Mouse (Mus musculus) adipocyte (in vitro differentiated cells): ENCODE measurements around the gene 9430015G10Rik.
"Not testable (repeated sequence)": the region's sequence is repeated elsewhere in the genome, so short reads cannot be mapped to it uniquely, and the experiment has no call there.

Experiments
- DNase-seq: peaks from one replicate; pipeline ENCODE4 v3.0.0-alpha.2; 2016; ENCODE audit warnings: low spot score

Gene 9430015G10Rik

DNA sequence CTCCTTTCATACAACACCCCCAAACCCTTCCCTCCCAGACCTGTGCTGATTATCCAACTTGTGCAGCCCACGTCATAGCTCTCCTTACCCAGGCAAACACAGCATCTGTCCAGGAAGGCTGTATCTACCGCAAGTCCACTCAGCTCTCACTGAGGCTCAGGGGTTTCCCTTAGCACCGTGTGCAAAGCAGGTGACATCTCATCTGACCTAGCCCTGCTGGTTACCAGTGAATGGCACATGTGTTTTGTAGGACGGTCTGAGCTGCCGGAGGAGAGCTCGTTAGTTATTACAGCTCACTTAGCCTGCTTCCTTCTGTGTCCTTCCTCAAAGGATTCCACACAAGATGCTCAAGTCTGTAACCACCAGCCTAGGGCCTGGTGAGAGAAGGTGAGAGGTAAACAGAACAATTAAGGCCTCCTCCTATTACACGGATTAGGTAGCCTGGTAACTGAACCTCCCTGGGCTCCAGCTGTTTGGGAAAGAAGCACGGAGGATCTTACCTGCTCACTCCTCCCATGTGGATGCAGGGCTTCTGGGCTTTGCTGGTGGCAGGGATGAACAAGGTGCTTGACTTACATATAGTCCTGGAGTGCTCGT lies 11.9 kb upstream of the 9430015G10Rik start:
- DNase-seq: no peak

DNA sequence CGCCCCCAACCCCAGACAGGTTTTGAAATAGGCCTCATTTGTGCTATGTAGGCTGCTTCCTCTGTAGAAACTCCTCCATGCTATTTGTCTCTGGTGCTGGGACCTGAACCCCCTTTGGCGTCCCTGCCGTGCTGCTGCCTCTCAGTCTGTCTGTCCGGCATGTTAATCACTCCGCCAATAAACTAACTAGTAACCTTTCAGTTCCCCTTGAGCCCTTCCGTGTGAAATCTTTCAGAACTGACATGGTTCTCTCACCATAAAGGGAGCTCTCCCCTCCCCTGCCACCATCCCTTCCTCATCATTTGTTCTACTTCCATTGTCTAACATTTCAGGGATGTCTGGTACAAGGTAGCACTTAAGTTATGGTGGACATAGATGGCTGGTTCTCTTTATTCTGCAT lies 10.4 kb upstream of the 9430015G10Rik start:
- DNase-seq: no peak

DNA sequence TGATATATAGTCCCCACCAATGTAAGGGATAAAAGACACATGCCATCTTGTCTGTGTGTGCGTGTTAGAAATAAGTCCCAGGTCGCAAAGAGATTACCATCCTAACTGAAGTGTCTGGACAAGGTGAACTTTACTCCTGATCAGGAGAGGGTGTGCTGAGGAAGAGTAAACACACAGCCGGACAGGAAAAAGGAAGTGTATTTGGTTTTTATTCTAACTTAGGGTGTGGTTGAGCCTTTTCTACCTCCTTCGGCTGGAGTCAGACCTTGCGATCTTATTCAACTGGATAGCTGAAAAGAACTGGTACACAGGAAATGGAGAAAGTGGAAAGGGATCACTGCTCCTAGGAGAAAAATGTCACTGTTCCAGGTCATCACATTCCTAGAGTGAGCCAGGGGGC lies 9.3 kb upstream of the 9430015G10Rik start:
- DNase-seq: no peak

- DNase-seq: no peak
Observed at GRCm38 (mm10) chr4:156101481-156101903, 8.3 kb upstream of the 9430015G10Rik start.

- DNase-seq: no peak
Observed at GRCm38 (mm10) chr4:156103342-156103741, 6.4 kb upstream of the 9430015G10Rik start.

DNA sequence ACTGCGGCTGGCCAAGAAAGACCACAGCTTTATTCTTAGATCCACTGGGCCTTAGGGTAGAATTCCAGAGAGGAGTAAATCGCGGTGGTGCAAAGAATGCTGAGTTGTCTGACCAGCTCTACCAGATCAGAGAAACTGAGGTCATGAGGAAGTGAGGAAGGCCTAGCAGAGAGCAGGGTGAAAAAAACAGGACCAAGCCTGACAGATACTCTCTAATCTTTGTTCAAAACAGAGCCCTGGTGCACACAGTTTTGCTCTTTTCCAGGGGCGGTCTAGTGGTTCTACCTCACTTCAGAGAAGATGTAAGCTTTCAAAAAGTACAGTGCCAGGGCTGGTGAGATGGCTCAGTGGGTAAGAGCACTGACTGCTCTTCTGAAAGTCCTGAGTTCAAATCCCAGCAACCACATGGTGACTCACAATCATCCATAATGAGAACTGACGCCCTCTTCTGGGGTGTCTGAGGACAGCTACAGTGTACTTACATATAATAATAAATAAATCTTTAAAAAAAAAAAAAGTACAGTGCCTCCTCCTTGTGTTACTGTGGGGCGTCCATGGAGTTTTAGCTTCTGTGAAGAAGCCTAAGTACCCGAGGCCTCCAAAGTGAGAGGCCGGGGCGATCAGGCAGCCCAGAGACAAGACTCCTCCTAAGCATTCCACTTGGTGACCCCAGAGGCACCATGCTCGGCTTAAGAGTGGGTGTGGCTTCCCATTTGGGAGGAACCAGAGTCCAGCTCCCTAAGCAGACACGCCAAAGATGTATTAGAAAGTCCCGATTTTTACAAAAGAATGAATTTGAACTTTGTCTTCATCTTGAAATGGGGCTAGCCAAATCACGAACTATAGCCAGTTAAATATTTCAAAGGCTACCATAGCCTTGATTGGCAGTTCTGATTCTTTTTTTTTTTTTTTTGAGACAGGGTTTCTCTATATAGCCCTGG lies 906 bp upstream of the 9430015G10Rik start:
- peak; percentile 61 for DNase-seq

GRCm38 (mm10) chr4:156124077-156124476 lies 14.3 kb downstream of the 9430015G10Rik start:
- DNase-seq: peak; percentile 61

DNA sequence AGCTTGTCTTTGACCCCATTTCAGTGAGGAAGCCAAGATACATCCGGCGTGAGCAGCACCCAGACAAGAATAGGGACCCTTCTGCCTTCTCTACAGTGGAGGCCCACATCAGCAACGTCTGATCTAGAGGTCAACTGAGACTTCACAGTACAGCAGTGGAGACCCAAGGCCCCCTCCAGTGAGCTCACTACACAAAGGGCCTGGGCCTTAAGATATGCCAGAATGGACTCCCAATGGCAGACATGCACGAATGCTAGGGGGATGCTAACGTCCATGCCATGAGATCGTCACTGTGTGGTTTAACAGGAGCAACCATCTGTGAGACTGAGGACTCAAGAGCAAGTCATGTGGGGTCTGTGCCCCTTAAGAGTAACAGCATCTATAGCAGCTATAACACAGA lies 15.6 kb downstream of the 9430015G10Rik start:
- DNase-seq: no peak

- no peak for DNase-seq
Observed at GRCm38 (mm10) chr4:156126841-156127240, 17.1 kb downstream of the 9430015G10Rik start.

- DNase-seq: no peak
Observed at GRCm38 (mm10) chr4:156128746-156129145, 19.0 kb downstream of the 9430015G10Rik start.

GRCm38 (mm10) chr4:156130436-156130835 lies 20.7 kb downstream of the 9430015G10Rik start, which contains the start of gene Rnf223:
TSS of gene Rnf223 (plus strand) at chr4:156130513.
- no peak for DNase-seq

GRCm38 (mm10) chr4:156130940-156131339 lies 21.2 kb downstream of the 9430015G10Rik start:
- no peak for DNase-seq

DNA sequence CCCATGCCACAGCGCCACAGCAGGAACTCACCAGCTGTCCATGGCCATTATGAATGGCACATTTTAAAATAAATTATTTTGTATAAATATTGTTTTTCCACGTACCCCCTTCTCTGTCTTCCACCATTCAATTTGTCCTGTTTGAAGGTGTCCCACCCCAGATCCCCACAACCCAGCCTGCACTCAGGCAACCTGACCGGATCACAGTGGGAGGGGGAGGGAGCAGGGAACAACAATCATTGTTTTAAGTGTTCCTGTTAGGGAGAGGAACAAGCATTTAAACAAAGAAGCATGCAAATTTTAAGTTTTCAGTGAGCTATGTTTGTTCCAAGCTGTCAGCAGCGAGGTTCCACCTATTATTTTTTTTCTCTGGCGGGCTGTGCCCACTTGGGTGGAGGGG lies 23.6 kb downstream of the 9430015G10Rik start:
- DNase-seq: no peak

GRCm38 (mm10) chr4:156133943-156134605 lies 24.3 kb downstream of the 9430015G10Rik start:
- DNase-seq: peak; percentile 16

DNA sequence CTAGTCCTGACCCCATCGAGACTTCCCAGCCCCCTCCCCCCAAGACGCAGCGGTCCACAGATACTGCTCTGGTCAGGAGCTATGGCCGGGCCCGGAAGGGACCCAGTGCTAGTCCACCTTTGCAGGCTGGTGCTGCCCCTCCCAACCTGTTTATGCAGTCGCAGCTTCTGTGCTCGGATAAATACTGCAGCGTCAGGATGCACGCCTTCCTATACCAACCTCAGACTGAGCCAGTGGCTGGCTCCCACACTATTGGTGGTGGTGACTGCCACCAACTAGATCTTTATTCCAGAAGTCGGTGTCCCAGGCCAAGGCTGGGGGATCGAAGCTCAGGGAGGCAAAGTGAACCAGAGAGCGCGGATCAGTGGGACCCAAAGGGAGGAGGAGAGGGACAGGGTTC lies 25.3 kb downstream of the 9430015G10Rik start:
- no peak for DNase-seq

GRCm38 (mm10) chr4:156135801-156136200 lies 26.0 kb downstream of the 9430015G10Rik start:
- DNase-seq: no peak

GRCm38 (mm10) chr4:156136285-156137100 lies 26.7 kb downstream of the 9430015G10Rik start:
- DNase-seq: no peak

DNA sequence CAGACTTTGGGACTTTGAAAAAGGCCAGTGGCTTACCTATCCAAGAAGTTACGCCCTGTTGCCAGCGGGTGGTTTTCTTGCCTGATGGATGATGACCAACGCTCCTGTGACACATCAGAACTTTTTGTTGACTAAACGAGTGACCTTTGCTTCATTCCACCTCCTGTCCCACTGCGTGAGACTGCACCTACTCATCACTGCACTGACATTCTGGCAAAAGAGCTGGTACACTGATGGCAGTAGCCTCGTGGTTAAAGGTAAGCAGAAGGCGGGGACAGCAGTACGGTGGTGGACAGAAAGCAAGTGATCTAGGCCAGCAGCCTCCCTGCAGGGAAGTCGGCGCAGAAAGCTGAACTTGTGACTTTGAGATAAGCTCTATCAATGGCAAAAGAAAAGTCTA lies 41.1 kb downstream of the 9430015G10Rik start:
- not testable (repeated sequence) for DNase-seq

DNA sequence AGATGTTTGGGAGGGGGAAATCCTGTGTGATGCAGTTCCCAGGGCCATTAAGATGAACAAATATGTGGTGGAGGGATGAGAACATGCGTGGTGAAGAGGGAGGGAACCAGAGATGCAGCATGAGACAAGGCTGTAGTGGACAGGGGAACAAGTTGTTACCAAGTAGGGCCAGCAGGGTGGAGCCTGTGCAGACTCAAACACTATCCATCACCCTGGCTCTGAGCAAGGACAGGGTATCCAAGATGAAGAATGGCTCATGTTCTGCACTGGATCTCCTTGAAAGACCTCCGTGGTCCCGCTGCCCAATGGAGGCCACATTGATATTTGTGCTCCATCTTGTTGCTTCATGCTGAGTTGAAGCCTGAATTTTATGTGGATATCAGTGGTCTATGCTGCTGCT lies 45.0 kb downstream of the 9430015G10Rik start:
- DNase-seq: no peak

DNA sequence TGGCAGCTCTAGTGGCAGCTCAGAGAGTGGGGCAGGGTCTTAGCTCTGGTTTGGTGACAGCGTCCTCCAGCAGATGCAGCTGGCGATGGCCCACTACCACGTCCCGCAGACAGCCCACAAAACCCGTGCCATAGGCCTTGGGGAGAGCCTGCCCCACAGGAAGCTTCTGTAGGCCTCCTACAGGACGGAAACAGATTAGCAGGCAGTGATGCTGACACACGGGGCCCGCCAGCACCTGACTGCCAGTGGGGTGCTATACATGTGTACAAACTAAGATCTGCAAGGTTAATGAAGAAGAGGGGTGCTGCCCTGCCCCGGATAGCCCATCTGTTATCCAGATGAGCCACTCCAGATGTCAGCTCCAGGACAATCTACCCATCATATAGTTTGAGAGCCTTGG lies 56.7 kb downstream of the 9430015G10Rik start:
- no peak for DNase-seq

DNA sequence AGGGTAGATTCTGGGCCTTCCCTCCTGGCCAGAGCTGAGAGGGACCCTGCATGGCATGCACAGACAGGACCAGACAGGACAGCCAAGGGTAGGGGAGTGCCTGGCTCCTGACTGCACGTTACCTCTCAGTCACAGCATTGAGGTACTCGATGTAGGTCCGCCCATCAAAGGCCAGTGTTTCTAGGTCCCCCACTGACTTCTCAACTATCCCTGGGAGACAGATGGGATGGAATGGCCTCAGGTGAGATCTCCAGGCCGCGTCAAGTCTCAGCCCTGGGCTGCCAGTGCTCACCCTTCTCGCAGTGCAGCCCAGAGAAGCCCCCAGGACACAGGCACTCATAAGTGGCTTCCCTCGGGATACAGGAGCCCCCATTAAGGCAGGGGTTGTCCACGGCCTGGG lies 58.8 kb downstream of the 9430015G10Rik start:
- no peak for DNase-seq

- no peak for DNase-seq
Observed at GRCm38 (mm10) chr4:156169129-156169528, 59.3 kb downstream of the 9430015G10Rik start.
